Mouse (Mus musculus) central nervous system, embryonic 14 days (tissue): ENCODE results near the gene 2310003L06Rik. TPM values are rescaled to one million over a fixed set of nuclear protein-coding genes. Genes with fewer than 3 reads are reported as not detected.

ENCODE experiments used
- polyA plus RNA-seq: library from polyadenylated mRNA; depleted of rRNA; stranded (reverse); fragments of >200 nt; gene quantifications from 2 replicates; pipeline ENCODE4 v1.2.3, GENCODE M21; 2012; rRNA removed

The 2310003L06Rik gene
- polyA plus RNA-seq: not detected in 2 replicates

DNA sequence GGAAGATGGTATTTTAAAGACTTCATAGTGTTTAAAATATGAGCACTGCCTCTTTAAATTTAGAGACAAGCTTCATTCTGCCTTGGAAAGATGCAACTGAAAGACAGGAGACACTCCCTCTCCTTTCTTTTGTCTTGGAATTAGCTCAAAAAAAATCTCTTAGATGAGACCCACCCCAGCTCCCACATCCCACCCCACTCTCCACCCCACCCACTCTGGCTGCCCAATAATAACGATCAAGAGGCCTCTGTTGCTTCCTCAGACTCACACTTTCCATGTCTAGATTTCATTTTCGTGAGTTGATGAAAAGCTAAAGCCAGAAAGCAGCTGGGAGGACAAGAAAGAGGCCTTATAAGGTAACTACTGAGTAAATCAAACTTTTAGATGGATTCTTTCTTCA lies at the start of gene 2310003L06Rik, which contains the start of gene Gm28434:
Gene 2310003L06Rik, plus strand, starts transcription at position 259 of the 400 bp plus-strand sequence.
Gene Gm28434, plus strand, starts transcription at position 317 of the 400 bp plus-strand sequence.

DNA sequence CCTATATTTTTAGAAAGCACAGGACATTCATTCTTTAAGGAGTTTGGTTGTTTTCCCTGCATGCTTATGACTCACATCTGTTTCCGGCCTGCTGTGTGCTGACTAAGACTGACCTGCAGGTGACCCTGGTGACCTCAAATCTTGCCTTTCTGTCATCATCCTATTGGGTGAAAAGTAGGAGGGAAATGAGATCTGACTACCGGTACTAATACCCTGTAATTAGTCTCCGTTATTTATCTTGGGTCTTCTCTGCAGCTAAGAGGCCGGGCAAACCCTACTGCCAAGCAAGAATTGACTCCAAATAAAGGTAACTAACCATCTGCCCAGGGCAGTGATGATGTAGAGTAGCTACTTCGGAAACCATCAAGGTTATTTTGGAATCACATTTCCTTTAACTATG lies 43.9 kb upstream of the 2310003L06Rik start, which contains the start of gene Csn3:
Gene Csn3, plus strand, starts transcription at position 208 of the 400 bp plus-strand sequence.

DNA sequence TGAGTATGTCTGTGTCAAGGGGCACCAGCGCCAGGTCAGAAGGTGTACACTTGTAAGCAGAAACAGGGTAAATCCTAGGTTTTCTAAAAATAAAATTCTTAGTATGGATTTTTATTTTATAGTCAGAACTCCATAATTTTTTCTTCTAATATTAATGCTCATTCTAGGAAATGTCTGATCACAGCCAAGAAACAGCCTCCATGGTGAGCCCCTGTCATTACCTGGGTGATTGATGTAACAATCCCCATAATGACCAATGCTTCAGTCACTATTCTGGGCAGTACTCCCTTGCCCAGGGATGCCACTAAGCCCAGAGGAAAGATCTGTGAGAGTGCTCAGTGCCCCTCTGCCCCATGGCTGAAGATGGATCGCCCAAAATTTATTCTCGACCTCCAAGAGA lies 9.9 kb downstream of the 2310003L06Rik start, which contains the start of gene Cabs1:
Gene Cabs1, plus strand, starts transcription at position 301 of the 400 bp plus-strand sequence.

DNA sequence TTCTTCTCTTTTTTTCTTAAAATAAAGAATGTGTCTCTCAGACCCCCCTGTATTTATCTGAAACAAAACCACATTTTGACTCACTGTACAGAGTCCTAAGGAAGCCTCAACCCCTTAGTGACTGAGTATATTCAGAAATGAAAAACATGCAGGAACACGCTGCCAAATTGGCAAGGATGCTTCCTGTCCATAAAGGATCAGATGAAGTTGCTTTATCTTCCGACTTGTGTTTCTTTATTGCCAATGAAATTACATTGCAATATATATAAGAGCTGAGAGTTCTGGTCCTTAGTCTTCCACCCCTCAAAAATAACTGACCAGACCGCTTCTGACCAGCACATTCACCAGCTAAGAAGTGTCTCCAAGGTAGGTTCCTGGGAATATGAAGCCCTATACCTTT lies 33.0 kb downstream of the 2310003L06Rik start, which contains the start of gene Smr3a:
Gene Smr3a, plus strand, starts transcription at position 301 of the 400 bp plus-strand sequence.

Other genes with a start within 250 kb of the 2310003L06Rik start
- not detected in 2 replicates for gene Csn1s2a, start 194.9 kb upstream of the 2310003L06Rik start, polyA plus RNA-seq
- gene Csn1s2b, start 161.4 kb upstream of the 2310003L06Rik start, polyA plus RNA-seq: not detected in 2 replicates
- gene Prr27, start 143.8 kb upstream of the 2310003L06Rik start, polyA plus RNA-seq: not detected in 2 replicates
- gene Odam, start 84.4 kb upstream of the 2310003L06Rik start, polyA plus RNA-seq: not detected in 2 replicates
- 0.08 TPM in 1 of 2 replicates, not detected in the other for gene Csn3, start 43.9 kb upstream of the 2310003L06Rik start, polyA plus RNA-seq
- not detected in 2 replicates for gene Gm28434, start 58 bp downstream of the 2310003L06Rik start, polyA plus RNA-seq
- gene Cabs1, start 10.0 kb downstream of the 2310003L06Rik start, polyA plus RNA-seq: not detected in 2 replicates
- not detected in 2 replicates for gene Smr3a, start 33.1 kb downstream of the 2310003L06Rik start, polyA plus RNA-seq
- not detected in 2 replicates for gene Smr2, start 117.1 kb downstream of the 2310003L06Rik start, polyA plus RNA-seq
- not detected in 2 replicates for gene Gm11116, start 142.1 kb downstream of the 2310003L06Rik start, polyA plus RNA-seq
- not detected in 2 replicates for gene Gm11115, start 184.6 kb downstream of the 2310003L06Rik start, polyA plus RNA-seq